In the genomic region with DNA sequence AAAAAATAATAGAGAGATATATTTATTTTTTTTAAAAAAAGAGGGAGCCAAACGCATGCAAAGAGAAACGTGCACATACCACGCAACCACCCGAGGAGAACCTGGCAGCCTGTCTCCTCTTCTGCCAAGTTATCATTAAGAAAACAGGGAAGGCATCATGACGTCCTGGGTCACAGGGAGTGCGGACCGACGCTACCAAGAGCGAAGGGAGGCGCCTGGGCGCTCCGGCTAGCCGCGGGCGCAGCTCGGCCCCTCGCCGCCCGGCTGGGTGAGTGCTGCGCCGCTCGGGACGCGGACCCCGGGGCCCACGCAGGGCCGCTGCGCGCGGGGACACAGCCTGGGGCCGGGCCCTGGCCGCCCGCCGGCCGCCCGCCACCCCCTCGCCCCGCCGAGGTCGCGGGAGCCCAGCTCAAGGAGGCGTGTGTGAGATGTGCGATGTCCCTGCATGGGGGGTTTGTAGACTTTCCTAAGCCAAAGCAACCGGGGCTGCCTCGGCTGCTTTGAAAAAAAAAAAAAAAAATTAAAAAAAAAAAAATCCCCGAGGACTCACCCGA, we compare ENCODE assay signal across 8 mouse cellular contexts. TPM values are rescaled to one million over a fixed set of nuclear protein-coding genes. Genes with fewer than 3 reads are reported as not detected.
DNase-seq lines count a peak whose midpoint lies in the region; ATAC-seq and TF ChIP-seq lines count a peak whose summit lies in the region.

No protein-coding gene starts in this region.

- H3K36me3 ChIP-seq in forebrain, embryonic 12.5 days (replicated peaks) = no peaks in the 10 kb centered on the region
- no peaks in the 10 kb centered on the region for H3K36me3 ChIP-seq in hindbrain, embryonic 12.5 days
- H3K36me3 ChIP-seq in lung, embryonic 14.5 days (ENCODE audit: insufficient read depth) = no peaks in the 10 kb centered on the region

- H3K4me2 ChIP-seq in forebrain, embryonic 12.5 days = peak overlapping the region; percentile 94
- H3K4me2 ChIP-seq in hindbrain, embryonic 12.5 days (replicated peaks) = peak overlapping the region; percentile 92
- peak overlapping the region; percentile 90 for H3K4me2 ChIP-seq in lung, embryonic 14.5 days

- peak; percentile 36 for DNase-seq in ovary, postnatal 36 days (ENCODE audit: low spot score)
- DNase-seq in ovary, postnatal 14 days (ENCODE audit: low spot score) = no peak
- peak; percentile 40 to 50 for DNase-seq in layer of hippocampus, postnatal 14 days (ENCODE audit: low spot score in 2 of 2)
- DNase-seq in lung, embryonic 14.5 days = peak; percentile 76
- DNase-seq in right cerebral cortex, postnatal 14 days = peak; percentile 39

- WGBS in forebrain, embryonic 12.5 days = under 1% methylated on average over 34 of the region's 47 CpGs
- under 1% methylated on average over 40 of the region's 47 CpGs for WGBS in hindbrain, embryonic 12.5 days
- WGBS in lung, embryonic 14.5 days = under 1% methylated on average over 47 of the region's 47 CpGs

- no peaks in the 10 kb centered on the region for H3K9me3 ChIP-seq in forebrain, embryonic 12.5 days
- no peaks in the 10 kb centered on the region for H3K9me3 ChIP-seq in hindbrain, embryonic 12.5 days (replicated peaks)
- no peaks in the 10 kb centered on the region for H3K9me3 ChIP-seq in lung, embryonic 14.5 days (ENCODE audit: low read depth, low read length)

- peak; percentile 89 for ATAC-seq in forebrain, embryonic 12.5 days (ENCODE audit: low FRiP score)
- peak; percentile 84 for ATAC-seq in hindbrain, embryonic 12.5 days (ENCODE audit: low FRiP score)
- peak; percentile 79 for ATAC-seq in lung, embryonic 14.5 days (ENCODE audit: insufficient read depth)
- ATAC-seq in inflammation-experienced regulatory T-cells, adult 6 months = no peak

- H3K4me3 ChIP-seq in forebrain, embryonic 12.5 days (replicated peaks) = peak overlapping the region; percentile 59
- peak overlapping the region; percentile 68 for H3K4me3 ChIP-seq in hindbrain, embryonic 12.5 days
- H3K4me3 ChIP-seq in lung, embryonic 14.5 days (ENCODE audit: low read depth, low read length) = peak overlapping the region; percentile 57

- no peak for TF ChIP-seq CTCF in lung, embryonic 14.5 days (IDR thresholded peaks at IDR 0.05; ENCODE audit: low read depth)

- peak overlapping the region; percentile 84 for H3K9ac ChIP-seq in forebrain, embryonic 12.5 days
- peak overlapping the region; percentile 89 for H3K9ac ChIP-seq in hindbrain, embryonic 12.5 days
- peak overlapping the region; percentile 76 for H3K9ac ChIP-seq in lung, embryonic 14.5 days

- peaks cover 12% of the 10 kb centered on the region for H3K4me1 ChIP-seq in forebrain, embryonic 12.5 days
- H3K4me1 ChIP-seq in hindbrain, embryonic 12.5 days = peaks cover 10% of the 10 kb centered on the region
- peaks cover 9% of the 10 kb centered on the region; the same call in 1 of the 2 replicates for H3K4me1 ChIP-seq in lung, embryonic 14.5 days (ENCODE audit: insufficient read depth)

- peaks cover 3% of the 10 kb centered on the region; the same call in 1 of the 2 replicates for H3K27me3 ChIP-seq in forebrain, embryonic 12.5 days
- no peaks in the 10 kb centered on the region for H3K27me3 ChIP-seq in hindbrain, embryonic 12.5 days
- H3K27me3 ChIP-seq in lung, embryonic 14.5 days (ENCODE audit: insufficient read depth, low read length) = no peaks in the 10 kb centered on the region

- H3K27ac ChIP-seq in forebrain, embryonic 12.5 days = 0 out of 2 replicates have a peak overlapping the region, but pooled peaks have one; percentile 25
- H3K27ac ChIP-seq in hindbrain, embryonic 12.5 days = peak overlapping the region; percentile 77
- H3K27ac ChIP-seq in lung, embryonic 14.5 days (ENCODE audit: low read depth) = peak overlapping the region; percentile 69; the same call in 1 of the 2 replicates

RNA-seq across cellular contexts. Expression of a gene that starts 43.2 kb away (rescaled TPM):
- 8.1 and 9.1 TPM in 2 replicates for polyA plus RNA-seq in forebrain, embryonic 12.5 days (2016; fragmentation: Nextera tagmentation; extraction: Ambion mirVana)
- polyA plus RNA-seq in hindbrain, embryonic 12.5 days (2016; fragmentation: Nextera tagmentation; extraction: Ambion mirVana) = 17.4 and 19.3 TPM in 2 replicates
- total RNA-seq in layer of hippocampus, postnatal 14 days (2021) = 10 to 100 TPM; 16.1 to 16.4 TPM
- 0.85 and 1.8 TPM in 2 replicates for polyA plus RNA-seq in lung, embryonic 14.5 days (2014; fragmentation: Nextera tagmentation; extraction: Ambion mirVana)
- not detected for polyA plus RNA-seq in inflammation-experienced regulatory T-cells, adult 6 months (2017; shearing (Covaris generic))

Comparison
In these comparisons a context has a peak if more than half of its experiments do, and no peak if none do; other contexts are left out.
1. H3K27ac ChIP-seq: peak in every context shown above with its lines; median percentile 77 in hindbrain, embryonic 12.5 days; 69 in lung, embryonic 14.5 days; 25 in forebrain, embryonic 12.5 days.